Mouse (Mus musculus) liver, embryonic 14.5 days (tissue): ENCODE measurements around the gene Foxp2.

ENCODE experiments used
- CTCF ChIP-seq: IDR thresholded peaks from 2 replicates; pipeline ENCODE4 v1.5.1; 2016; ENCODE audit warnings: antibody characterized with exemption, low read depth, control low read depth
- EP300 ChIP-seq: IDR thresholded peaks from 2 replicates; pipeline ENCODE4 v1.6.1; 2016; ENCODE audit warnings: antibody characterized with exemption, low read depth

DNA sequence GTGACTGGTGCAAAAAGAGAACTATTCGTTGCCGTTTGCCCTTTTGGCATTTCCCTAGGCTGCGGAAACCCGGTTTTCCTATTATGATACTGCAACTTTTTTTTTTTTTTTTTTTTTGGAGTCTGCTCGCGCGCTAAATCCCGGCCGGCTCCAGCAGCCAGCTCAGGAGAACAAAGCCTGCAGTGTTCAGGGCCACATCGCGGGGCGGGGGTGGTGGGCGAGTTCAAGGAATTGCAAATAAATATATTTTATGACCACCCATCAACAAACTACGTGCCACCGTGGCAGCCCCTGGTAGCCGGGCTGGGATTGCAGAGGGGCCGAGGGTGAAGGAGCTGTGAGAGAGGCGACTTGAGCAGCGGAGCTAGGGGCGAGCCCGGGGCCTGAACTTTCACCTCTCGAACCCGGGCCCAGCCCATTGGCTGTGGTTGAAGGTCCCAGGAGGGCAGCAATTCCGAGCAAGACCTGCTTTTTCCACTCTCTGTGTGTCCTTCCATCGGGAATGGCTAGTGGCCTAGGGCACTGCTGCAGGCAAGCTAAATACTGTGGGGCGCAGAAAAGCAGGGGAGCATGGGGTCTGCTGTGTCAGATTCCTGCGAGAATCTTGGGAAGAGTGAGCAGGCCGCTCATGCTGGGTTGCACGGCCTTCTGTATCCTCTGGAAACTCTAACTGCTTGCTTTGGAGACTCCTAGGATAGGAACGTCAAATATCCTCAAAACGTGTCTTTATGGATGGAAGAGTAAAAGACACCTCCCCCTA lies 2.9 kb upstream of the Foxp2 start:
- TF ChIP-seq CTCF (no peak), EP300 (no peak)
